Mouse (Mus musculus): Measurements from ENCODE around the gene Csf2. TPM values are rescaled to one million over a fixed set of nuclear protein-coding genes. Genes with fewer than 3 reads are reported as not detected.

Gene Csf2
- total RNA-seq, 2 experiments from 2014 or later = not detected

DNA sequence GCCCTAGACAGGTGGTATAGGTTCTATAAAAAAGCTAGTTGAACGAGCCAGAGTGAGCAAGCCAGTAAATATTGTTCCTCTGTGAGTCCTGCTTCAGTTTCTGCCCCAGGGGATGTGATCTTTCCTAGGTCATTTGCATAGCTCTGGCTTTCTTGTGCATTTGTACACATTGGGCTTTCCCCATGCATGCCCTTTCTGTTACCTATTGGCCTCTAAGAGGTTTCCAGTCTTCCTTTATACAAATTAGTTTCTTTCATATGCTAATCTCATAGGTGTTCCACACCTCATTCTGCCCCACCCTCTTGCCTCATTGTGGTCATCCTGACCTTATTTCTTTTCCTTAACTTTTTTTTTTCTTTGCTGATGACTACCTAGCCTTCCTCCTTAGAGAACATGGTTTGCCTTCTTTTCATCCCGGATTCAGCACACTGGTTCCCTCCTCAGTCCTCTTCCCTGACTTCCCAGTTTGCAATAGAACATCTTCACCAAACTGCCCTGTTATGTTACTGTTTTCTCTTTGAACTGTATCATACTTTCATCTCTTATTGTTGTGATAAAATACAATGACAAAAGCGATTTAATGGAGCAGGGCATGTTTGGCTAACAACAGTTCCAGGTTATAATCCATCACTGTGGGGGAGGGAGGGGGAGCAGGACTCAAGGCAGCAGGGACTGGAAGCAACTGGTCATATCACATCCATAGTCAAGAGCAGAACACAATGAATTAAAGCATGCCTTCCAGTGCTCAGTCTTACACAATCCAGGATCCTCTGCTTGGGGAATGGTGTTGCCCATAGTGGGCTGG is 47.4 kb downstream of the Csf2 start:
- intact Hi-C loops (cut with DNase I) = no loop called here
- Histone ChIP-seq H3K27ac (no peak overlapping the region), H3K4me3 (no peak overlapping the region)
- no peak for TF ChIP-seq CTCF (IDR thresholded peaks at IDR 0.05)
- DNase-seq (ENCODE audit: extremely low spot score in 1 of 2, low spot score in 2 of 2) = no peak

DNA sequence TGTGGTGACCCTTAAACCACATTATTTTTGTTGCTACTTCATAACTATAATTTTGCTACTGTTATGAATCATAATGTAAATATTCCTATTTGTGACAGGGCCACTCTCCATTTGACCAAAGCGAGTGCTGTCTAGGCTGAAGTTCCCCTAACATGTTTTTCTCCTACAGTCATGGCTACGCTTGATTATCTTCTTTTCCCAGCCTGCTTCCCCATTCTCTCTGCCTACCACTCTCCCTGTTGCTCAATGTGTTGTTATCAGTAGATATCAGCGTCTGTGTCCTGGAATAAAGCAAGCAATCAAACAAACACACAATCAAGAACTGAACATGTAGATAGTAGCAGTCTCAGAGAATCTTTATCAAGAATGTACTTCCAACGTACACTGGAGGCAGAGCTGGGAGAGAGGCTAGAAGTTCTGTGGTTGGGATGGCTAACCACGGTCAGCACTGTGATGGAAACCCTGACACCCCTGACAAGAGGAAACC is 48.1 kb downstream of the Csf2 start:
- DNase-seq (ENCODE audit: extremely low spot score in 1 of 2, low spot score in 2 of 2) = no peak
- H3K4me3 ChIP-seq = no peak overlapping the region
- TF ChIP-seq CTCF (IDR thresholded peaks at IDR 0.05) = no peak
- H3K27ac ChIP-seq = no peak overlapping the region
- intact Hi-C loops (cut with DNase I) = no loop called here

Other genes with a start within 250 kb of the Csf2 start
- 1 to 10 TPM; 8.5 to 8.8 TPM for gene Slc22a4, start 221.6 kb downstream of the Csf2 start, total RNA-seq (2021)
- gene Pdlim4, start 180.7 kb downstream of the Csf2 start, total RNA-seq (2021) = 10 to 100 TPM; 13.8 to 14.0 TPM
- gene P4ha2, start 149.6 kb downstream of the Csf2 start, total RNA-seq (2021) = 10 to 100 TPM; 21.8 to 32.0 TPM
- gene Il3, start 17.6 kb upstream of the Csf2 start, total RNA-seq (2021) = not detected
- 100 to 1,000 TPM; 200 to 201 TPM for gene Acsl6, start 54.1 kb upstream of the Csf2 start, total RNA-seq (2021)
- not detected for gene Meikin, start 121.0 kb upstream of the Csf2 start, total RNA-seq (2021)
- 10 to 100 TPM; 36.3 to 38.3 TPM for gene Fnip1, start 188.5 kb upstream of the Csf2 start, total RNA-seq (2021)

Measured in left cerebral cortex, adult 2 months (tissue).